Mouse (Mus musculus) brain, embryonic 14.5 days (tissue): ENCODE measurements around the gene Chchd2.

ENCODE experiments used
- CTCF ChIP-seq: fragments of 200-500 bp; IDR thresholded peaks from 2 replicates; pipeline ENCODE4 v1.5.1; 2012; ENCODE audit warnings: inconsistent platforms, mild to moderate bottlenecking, moderate library complexity, borderline replicate concordance; ENCODE audit not compliant: insufficient read depth, insufficient read length; ENCODE audit errors: extremely low read depth
- POLR2A ChIP-seq: fragments of 200-500 bp; IDR thresholded peaks from 2 replicates; pipeline ENCODE4 v1.6.1; 2012; ENCODE audit warnings: mild to moderate bottlenecking, inconsistent platforms, borderline replicate concordance; ENCODE audit not compliant: poor library complexity, insufficient read depth, insufficient read length, severe bottlenecking; ENCODE audit errors: extremely low read depth

DNA sequence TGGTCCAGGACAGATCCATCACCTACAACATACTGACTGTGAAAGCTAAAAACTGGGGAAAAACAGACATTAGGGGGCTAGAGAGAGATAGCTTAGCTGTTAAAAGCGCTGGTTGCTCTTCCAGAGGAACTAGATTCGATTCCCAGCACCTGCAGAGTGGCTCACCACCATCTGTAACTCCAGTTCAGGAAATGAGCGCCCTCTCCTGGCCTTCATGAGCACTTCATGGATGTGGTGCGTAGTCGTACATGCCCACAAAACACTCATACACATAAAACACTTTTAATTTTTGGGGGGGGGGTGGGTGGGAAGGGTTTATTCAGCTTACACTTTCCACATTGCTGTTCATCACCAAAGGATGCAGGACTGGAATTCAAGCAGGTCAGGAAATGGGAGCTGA lies 30.9 kb downstream of the Chchd2 start:
- peak; percentile 16; the same call in 1 of the 2 replicates for TF ChIP-seq CTCF
- no peak for TF ChIP-seq POLR2A
